Mouse (Mus musculus): ENCODE results near the gene Ccdc61. TPM values are rescaled to one million over a fixed set of nuclear protein-coding genes. Genes with fewer than 3 reads are reported as not detected.

The Ccdc61 gene
- total RNA-seq, 1 experiment = 11.8 TPM

- no peak for DNase-seq (ENCODE audit: low read depth, low spot score)
- no peak overlapping the region for H3K4me3 ChIP-seq (ENCODE audit: insufficient read depth in 1 of 2, low read depth in 1 of 2, low read length in 2 of 2, poor library complexity in 1 of 2, severe bottlenecking in 1 of 2)
- no peak for TF ChIP-seq MAFK (IDR thresholded peaks at IDR 0.05; ENCODE audit: insufficient read depth, low read depth, low read length)
- TF ChIP-seq ZC3H11A (IDR thresholded peaks at IDR 0.05; ENCODE audit: borderline replicate concordance, low read depth, low read length) = no peak
- TF ChIP-seq CHD2 (IDR thresholded peaks at IDR 0.05; ENCODE audit: low read depth, low read length) = no peak
- no peak for TF ChIP-seq ZNF384 (IDR thresholded peaks at IDR 0.05; ENCODE audit: low read depth, low read length)
- no peak for TF ChIP-seq HCFC1 (IDR thresholded peaks at IDR 0.05; ENCODE audit: borderline replicate concordance, insufficient read depth, low read length)
- in situ Hi-C loops (cut with MboI; ENCODE audit: low sequenced_read_pairs in 2 of 2, unreplicated experiment in 2 of 2) = no loop called here
- H3K36me3 ChIP-seq (ENCODE audit: control insufficient read depth, insufficient read depth, low read length, poor library complexity, severe bottlenecking) = no peaks in the 10 kb centered on the region
- H3K27ac ChIP-seq (ENCODE audit: insufficient read depth, low read depth, low read length, poor library complexity, severe bottlenecking) = no peak overlapping the region
- no peak overlapping the region for H3K9ac ChIP-seq (ENCODE audit: insufficient read depth, low read depth, low read length, poor library complexity, severe bottlenecking)
- peaks cover 0 to 7% of the 10 kb centered on the region in 2 experiments; a peak in 3 of 4 replicates for H3K4me1 ChIP-seq (ENCODE audit: control insufficient read depth in 2 of 2, insufficient read depth in 2 of 2, low read length in 2 of 2, poor library complexity in 1 of 2)
- no peaks in the 10 kb centered on the region for H3K9me3 ChIP-seq (ENCODE audit: control insufficient read depth, insufficient read depth, low read depth, low read length)
Observed at GRCm38 (mm10) chr7:18942815-18943214, 32.6 kb upstream of the Ccdc61 start.

DNA sequence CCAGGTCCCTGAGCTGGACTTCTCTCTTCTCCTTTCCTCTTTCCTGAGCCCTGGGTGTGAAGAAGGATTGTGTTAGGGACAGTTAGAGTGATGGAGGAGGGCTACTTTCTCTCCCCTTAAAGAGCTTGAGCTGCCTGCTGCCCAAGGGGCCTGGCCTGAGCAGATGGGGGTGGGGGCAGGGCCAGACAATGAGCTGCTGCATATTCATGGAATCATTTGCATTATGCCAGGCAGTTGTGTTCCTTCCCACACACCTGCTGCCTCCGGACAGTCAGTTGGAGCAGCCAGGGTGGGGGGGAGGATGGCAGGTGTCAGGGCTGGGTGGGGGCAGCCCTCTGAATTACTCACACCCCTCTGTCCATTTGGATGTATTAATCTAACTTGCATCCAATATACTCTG is 32.2 kb upstream of the Ccdc61 start:
- H3K27ac ChIP-seq (ENCODE audit: insufficient read depth, low read depth, low read length, poor library complexity, severe bottlenecking) = no peak overlapping the region
- H3K4me1 ChIP-seq (ENCODE audit: control insufficient read depth in 2 of 2, insufficient read depth in 2 of 2, low read length in 2 of 2, poor library complexity in 1 of 2) = peaks cover 0 to 5% of the 10 kb centered on the region in 2 experiments; a peak in 3 of 4 replicates

DNA sequence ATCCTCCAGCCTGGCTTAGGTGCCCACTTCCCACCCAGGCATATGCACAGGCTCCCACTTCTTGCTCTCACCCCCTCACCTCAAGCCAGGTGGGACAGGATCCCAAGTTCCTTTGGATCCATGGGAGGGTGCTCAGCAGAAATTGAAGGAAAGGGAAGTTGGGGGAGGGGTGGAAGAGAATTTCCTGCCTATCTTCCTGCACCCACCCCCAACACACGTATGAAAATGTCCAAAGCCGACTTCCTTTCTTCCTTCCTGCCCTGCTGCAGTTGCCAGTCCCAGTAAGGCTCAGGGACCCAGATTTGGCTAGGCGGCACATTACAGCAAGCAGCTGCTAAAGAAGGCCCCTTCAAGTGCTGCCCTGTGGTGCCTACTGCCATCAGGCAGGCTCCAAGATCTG is 17.5 kb upstream of the Ccdc61 start:
- Histone ChIP-seq H3K9me3 (ENCODE audit: control insufficient read depth, insufficient read depth, low read depth, low read length) (no peaks in the 10 kb centered on the region), H3K4me3 (ENCODE audit: insufficient read depth in 1 of 2, low read depth in 1 of 2, low read length in 2 of 2, poor library complexity in 1 of 2, severe bottlenecking in 1 of 2) (no peak overlapping the region), H3K27ac (ENCODE audit: insufficient read depth, low read depth, low read length, poor library complexity, severe bottlenecking) (no peak overlapping the region), H3K36me3 (ENCODE audit: control insufficient read depth, insufficient read depth, low read length, poor library complexity, severe bottlenecking) (no peaks in the 10 kb centered on the region), H3K4me1 (ENCODE audit: control insufficient read depth in 2 of 2, insufficient read depth in 2 of 2, low read length in 2 of 2, poor library complexity in 1 of 2) (peaks cover 4 to 12% of the 10 kb centered on the region in 2 experiments; a peak in 3 of 4 replicates), H3K9ac (ENCODE audit: insufficient read depth, low read depth, low read length, poor library complexity, severe bottlenecking) (no peak overlapping the region)
- in situ Hi-C loops (cut with MboI; ENCODE audit: low sequenced_read_pairs in 2 of 2, unreplicated experiment in 2 of 2) = no loop called here
- no peak for DNase-seq (ENCODE audit: low read depth, low spot score)
- TF ChIP-seq HCFC1 (IDR thresholded peaks at IDR 0.05; ENCODE audit: borderline replicate concordance, insufficient read depth, low read length) = no peak
- no peak for TF ChIP-seq CHD2 (IDR thresholded peaks at IDR 0.05; ENCODE audit: low read depth, low read length)
- no peak for TF ChIP-seq ZC3H11A (IDR thresholded peaks at IDR 0.05; ENCODE audit: borderline replicate concordance, low read depth, low read length)
- no peak for TF ChIP-seq MAFK (IDR thresholded peaks at IDR 0.05; ENCODE audit: insufficient read depth, low read depth, low read length)
- no peak for TF ChIP-seq ZNF384 (IDR thresholded peaks at IDR 0.05; ENCODE audit: low read depth, low read length)

More for the DNA sequence above, 32.2 kb upstream of the Ccdc61 start:
- H3K9ac ChIP-seq (ENCODE audit: insufficient read depth, low read depth, low read length, poor library complexity, severe bottlenecking) = no peak overlapping the region
- no peak overlapping the region for H3K4me3 ChIP-seq (ENCODE audit: insufficient read depth in 1 of 2, low read depth in 1 of 2, low read length in 2 of 2, poor library complexity in 1 of 2, severe bottlenecking in 1 of 2)
- TF ChIP-seq HCFC1 (IDR thresholded peaks at IDR 0.05; ENCODE audit: borderline replicate concordance, insufficient read depth, low read length) (no peak), ZC3H11A (IDR thresholded peaks at IDR 0.05; ENCODE audit: borderline replicate concordance, low read depth, low read length) (no peak), MAFK (IDR thresholded peaks at IDR 0.05; ENCODE audit: insufficient read depth, low read depth, low read length) (no peak), CHD2 (IDR thresholded peaks at IDR 0.05; ENCODE audit: low read depth, low read length) (no peak), ZNF384 (IDR thresholded peaks at IDR 0.05; ENCODE audit: low read depth, low read length) (no peak)
- no peaks in the 10 kb centered on the region for H3K36me3 ChIP-seq (ENCODE audit: control insufficient read depth, insufficient read depth, low read length, poor library complexity, severe bottlenecking)
- no peak for DNase-seq (ENCODE audit: low read depth, low spot score)
- in situ Hi-C loops (cut with MboI; ENCODE audit: low sequenced_read_pairs in 2 of 2, unreplicated experiment in 2 of 2) = no loop called here
- H3K9me3 ChIP-seq (ENCODE audit: control insufficient read depth, insufficient read depth, low read depth, low read length) = no peaks in the 10 kb centered on the region

DNA sequence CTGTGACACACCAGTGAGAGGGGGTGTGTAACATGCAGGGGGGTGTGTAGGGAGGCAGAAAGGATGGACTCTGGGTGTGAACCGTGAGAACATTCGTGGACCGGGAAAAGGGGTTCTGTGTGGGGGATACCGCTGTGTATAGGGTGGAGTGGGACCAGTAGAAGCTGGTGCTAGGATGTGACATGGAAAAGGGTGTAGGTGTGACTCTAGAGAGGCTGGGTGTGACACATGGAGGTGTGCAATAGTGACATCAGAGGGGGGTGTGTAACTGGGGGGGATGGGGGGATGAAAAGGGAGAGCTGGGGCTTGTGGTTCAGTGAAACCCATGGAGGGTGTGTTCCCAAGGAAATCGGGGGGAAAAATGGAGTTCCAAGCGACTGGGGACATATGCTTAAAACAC is 16.7 kb upstream of the Ccdc61 start:
- Histone ChIP-seq H3K9me3 (ENCODE audit: control insufficient read depth, insufficient read depth, low read depth, low read length) (no peaks in the 10 kb centered on the region), H3K4me3 (ENCODE audit: insufficient read depth in 1 of 2, low read depth in 1 of 2, low read length in 2 of 2, poor library complexity in 1 of 2, severe bottlenecking in 1 of 2) (peak overlapping the region in 1 of 2 experiments; percentile 68; a peak in 1 of 4 replicates), H3K36me3 (ENCODE audit: control insufficient read depth, insufficient read depth, low read length, poor library complexity, severe bottlenecking) (no peaks in the 10 kb centered on the region), H3K9ac (ENCODE audit: insufficient read depth, low read depth, low read length, poor library complexity, severe bottlenecking) (no peak overlapping the region), H3K27ac (ENCODE audit: insufficient read depth, low read depth, low read length, poor library complexity, severe bottlenecking) (no peak overlapping the region), H3K4me1 (ENCODE audit: control insufficient read depth in 2 of 2, insufficient read depth in 2 of 2, low read length in 2 of 2, poor library complexity in 1 of 2) (peaks cover 4 to 12% of the 10 kb centered on the region in 2 experiments; a peak in 3 of 4 replicates)
- no peak for DNase-seq (ENCODE audit: low read depth, low spot score)
- TF ChIP-seq ZNF384 (IDR thresholded peaks at IDR 0.05; ENCODE audit: low read depth, low read length) = no peak
- no peak for TF ChIP-seq ZC3H11A (IDR thresholded peaks at IDR 0.05; ENCODE audit: borderline replicate concordance, low read depth, low read length)
- TF ChIP-seq MAFK (IDR thresholded peaks at IDR 0.05; ENCODE audit: insufficient read depth, low read depth, low read length) = no peak
- TF ChIP-seq CHD2 (IDR thresholded peaks at IDR 0.05; ENCODE audit: low read depth, low read length) = no peak
- no peak for TF ChIP-seq HCFC1 (IDR thresholded peaks at IDR 0.05; ENCODE audit: borderline replicate concordance, insufficient read depth, low read length)
- in situ Hi-C loops (cut with MboI; ENCODE audit: low sequenced_read_pairs in 2 of 2, unreplicated experiment in 2 of 2) = no loop called here
